Mouse (Mus musculus): ENCODE results near the gene Tcp11l1.

Tcp11l1 gene

DNA sequence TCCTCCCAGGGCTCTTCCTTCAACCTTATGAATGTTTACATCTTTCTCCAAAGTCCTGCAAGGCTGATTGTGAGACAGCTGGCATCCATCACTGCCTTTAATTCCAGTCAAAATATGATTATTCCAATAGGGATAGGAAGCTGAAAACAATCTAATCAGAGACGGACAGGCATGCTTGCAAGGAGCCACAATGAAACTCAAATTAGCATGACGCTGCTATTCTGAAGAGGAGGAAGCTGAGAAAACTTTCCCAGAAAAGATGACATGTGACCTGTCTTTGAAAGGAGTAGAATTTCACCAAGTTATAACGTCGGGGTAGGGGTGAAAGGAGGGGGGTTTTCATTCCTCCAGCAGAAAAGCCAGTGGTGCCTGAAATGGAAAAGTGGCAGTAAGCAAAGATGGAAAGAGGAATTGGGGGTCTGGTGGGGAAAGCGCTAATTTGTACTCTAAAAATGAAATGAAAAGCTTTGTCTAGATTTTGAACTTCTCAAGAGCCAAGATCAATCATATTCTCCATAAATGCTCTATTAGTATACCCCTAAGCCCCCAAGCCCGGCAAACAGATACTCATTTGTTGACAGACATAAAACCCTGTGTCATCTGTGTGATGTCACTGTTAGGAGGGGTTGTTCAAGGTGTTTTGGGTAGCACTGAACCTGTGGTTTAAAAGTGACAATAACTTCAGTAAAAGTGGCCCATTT is 1.1 kb downstream of the Tcp11l1 start:
- no peak for DNase-seq (ENCODE audit: low spot score)

- no peak for DNase-seq (ENCODE audit: low spot score)
Measured at GRCm38 (mm10) chr2:104709786-104710337, 2.1 kb downstream of the Tcp11l1 start.

GRCm38 (mm10) chr2:104704355-104704754 is 7.6 kb downstream of the Tcp11l1 start:
- DNase-seq (ENCODE audit: low spot score), result no peak

- DNase-seq (ENCODE audit: low spot score), result no peak
Measured at GRCm38 (mm10) chr2:104703158-104703557, 8.8 kb downstream of the Tcp11l1 start.

GRCm38 (mm10) chr2:104699659-104700058 is 12.3 kb downstream of the Tcp11l1 start:
- no peak for DNase-seq (ENCODE audit: low spot score)

GRCm38 (mm10) chr2:104692551-104692950 is 19.4 kb downstream of the Tcp11l1 start:
- DNase-seq (ENCODE audit: low spot score), result no peak

DNA sequence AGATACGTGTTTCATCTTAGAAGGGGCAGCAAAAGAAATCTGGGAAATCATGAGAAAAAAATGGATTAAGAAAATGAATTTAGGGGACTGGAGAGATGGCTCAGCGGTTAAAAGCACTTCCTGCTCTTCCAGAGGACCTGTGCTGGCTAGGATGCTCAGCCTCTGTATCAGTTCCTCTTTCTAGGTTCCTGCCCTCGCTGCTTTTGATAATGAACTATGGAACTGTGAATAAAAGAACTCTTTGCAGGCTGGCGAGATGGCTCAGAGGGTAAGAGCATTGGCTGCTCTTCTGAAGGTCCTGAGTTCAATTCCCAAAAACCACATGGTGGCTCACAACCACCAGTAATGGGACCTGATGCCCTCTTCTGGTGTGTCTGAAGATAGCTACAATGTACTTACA is 21.2 kb downstream of the Tcp11l1 start:
- no peak for DNase-seq (ENCODE audit: low spot score)

DNA sequence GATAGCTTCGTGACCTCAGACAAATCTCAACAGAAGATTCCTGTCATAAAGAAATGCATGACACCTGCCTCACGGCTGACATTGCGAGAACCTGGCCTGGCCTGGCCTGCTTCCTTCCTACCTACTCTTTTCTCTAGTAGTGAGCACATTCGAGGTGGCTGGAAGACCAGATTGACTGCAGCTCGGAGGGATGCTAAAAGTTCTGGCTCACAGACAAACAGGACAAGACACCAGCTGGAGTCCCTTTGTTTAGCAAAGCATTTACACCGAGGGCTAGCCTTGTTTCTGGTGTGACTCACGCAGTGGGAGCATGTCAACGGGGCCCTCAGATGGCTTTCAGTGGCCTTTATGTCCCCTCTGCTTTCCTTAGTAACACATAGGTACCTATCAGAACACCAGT is 23.2 kb downstream of the Tcp11l1 start:
- no peak for DNase-seq (ENCODE audit: low spot score)

DNA sequence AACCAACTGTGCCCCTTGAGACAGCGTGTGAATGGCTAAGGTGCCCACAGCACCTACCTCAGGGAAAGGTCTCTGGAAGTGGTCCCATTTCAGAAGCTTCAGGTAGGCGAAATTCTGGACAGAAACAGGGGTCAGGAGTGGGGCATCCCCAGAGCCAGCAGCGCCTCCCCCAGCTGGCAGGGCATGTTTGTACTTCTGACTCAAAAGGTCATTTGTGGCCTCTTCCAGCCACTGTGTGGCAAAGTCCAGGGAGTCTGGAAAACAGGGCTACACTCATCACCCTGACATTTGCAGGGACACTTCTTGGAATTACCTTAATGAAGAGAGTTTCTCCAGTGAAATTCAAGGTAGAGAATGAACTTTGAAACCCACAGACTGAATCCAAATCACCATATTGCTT is 23.6 kb downstream of the Tcp11l1 start:
- DNase-seq (ENCODE audit: low spot score), result no peak

GRCm38 (mm10) chr2:104687261-104687660 is 24.7 kb downstream of the Tcp11l1 start:
- no peak for DNase-seq (ENCODE audit: low spot score)

- DNase-seq (ENCODE audit: low spot score), result peak; percentile 26
Measured at GRCm38 (mm10) chr2:104685418-104685817, 26.6 kb downstream of the Tcp11l1 start.

DNA sequence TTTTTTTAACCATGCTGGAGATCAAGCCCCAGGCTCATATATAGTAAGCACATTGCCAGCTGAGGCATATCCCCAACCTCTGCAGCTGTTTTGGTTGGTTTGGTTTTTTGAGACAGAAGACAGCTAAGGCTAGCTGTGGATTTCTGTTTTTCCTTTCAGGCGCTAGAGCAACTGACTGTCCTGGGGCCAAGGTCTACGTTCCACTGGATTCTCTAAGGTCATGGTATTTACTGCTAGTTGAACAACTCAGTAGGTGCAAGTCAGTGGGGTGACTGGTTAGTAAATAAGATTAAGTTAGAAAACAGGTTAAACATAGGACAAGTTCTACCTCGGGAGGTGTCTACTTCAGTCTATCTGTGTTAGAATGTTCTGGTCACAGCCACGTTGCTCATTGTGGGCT is 27.2 kb downstream of the Tcp11l1 start:
- DNase-seq (ENCODE audit: low spot score), result no peak

DNA sequence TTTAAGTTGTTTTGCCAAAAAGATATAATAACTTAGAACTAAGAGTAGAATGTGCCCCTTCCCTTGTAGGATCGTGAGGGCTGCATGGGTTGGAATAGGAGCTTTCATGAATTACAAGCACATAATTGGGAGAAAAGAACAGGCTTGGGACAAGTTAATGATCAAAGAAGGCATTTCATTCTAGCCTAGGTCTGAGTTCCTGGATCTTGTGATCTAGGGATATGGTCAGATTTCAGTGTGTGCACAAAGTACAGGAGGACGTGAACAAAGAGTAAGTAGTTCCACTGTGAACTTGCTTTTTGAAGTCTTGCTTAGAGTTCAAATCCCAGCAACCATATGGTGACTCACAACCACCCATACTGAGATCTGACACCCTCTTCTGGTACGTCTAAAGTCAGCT is 34.6 kb downstream of the Tcp11l1 start:
- no peak for DNase-seq (ENCODE audit: low spot score)

GRCm38 (mm10) chr2:104671724-104672123 is 40.2 kb downstream of the Tcp11l1 start:
- DNase-seq (ENCODE audit: low spot score), result no peak

- no peak for DNase-seq (ENCODE audit: low spot score)
Measured at GRCm38 (mm10) chr2:104669122-104669804, 42.7 kb downstream of the Tcp11l1 start.

GRCm38 (mm10) chr2:104663372-104664100 is 48.4 kb downstream of the Tcp11l1 start:
- DNase-seq (ENCODE audit: low spot score), result no peak

GRCm38 (mm10) chr2:104658659-104659058 is 53.3 kb downstream of the Tcp11l1 start:
- DNase-seq (ENCODE audit: low spot score), result no peak

- no peak for DNase-seq (ENCODE audit: low spot score)
Measured at GRCm38 (mm10) chr2:104615985-104616711, 95.8 kb downstream of the Tcp11l1 start.

- DNase-seq (ENCODE audit: low spot score), result no peak
Measured at GRCm38 (mm10) chr2:104614786-104615185, 97.2 kb downstream of the Tcp11l1 start.
